Mouse (Mus musculus): ENCODE results near the gene Smyd1.

Gene Smyd1

DNA sequence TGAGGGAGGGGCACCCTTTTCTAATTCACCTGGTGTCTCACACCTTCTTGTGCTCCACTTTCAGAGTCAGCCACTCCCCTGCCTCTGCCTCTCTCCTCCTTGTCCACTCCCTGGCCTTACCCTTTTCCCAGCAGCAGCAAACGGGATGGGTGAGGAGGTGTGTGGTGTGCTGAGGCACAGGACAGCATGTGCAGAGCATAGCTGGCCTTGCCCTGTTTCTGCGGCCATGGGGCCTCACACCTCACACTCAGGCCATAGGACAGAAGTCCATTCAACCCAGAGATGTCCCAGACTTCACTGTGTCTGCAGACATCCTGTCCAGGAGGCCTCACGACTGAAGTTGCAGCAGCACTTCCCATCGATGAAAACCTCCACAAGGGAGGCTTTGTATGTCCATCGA is 118.4 kb downstream of the Smyd1 start:
- DNase-seq (ENCODE audit: low spot score), result no peak

- no peak for DNase-seq (ENCODE audit: low spot score)
Measured at GRCm38 (mm10) chr6:71201925-71202324, 120.1 kb downstream of the Smyd1 start.

DNA sequence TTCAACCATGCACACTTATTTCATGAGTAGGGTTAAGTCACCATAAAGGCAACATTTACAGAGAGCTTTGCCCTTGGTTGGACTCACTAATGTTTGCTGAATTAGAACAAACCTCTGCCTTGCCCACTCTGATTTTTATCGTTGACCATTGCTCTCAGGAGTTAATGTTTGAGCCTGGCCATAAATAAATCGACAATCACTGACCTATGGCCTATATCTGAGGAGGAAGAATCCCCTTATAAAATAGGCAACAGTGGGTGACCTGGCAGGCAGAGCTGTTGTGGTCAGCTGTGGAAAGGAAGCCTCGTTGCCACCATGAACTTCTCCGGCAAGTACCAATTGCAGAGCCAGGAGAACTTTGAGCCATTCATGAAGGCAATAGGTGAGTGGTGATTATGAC is 122.4 kb downstream of the Smyd1 start, which contains the start of gene Fabp1:
Fabp1 (plus strand) TSS at position 216 of the 400 bp plus-strand sequence.
- no peak for DNase-seq (ENCODE audit: low spot score)

DNA sequence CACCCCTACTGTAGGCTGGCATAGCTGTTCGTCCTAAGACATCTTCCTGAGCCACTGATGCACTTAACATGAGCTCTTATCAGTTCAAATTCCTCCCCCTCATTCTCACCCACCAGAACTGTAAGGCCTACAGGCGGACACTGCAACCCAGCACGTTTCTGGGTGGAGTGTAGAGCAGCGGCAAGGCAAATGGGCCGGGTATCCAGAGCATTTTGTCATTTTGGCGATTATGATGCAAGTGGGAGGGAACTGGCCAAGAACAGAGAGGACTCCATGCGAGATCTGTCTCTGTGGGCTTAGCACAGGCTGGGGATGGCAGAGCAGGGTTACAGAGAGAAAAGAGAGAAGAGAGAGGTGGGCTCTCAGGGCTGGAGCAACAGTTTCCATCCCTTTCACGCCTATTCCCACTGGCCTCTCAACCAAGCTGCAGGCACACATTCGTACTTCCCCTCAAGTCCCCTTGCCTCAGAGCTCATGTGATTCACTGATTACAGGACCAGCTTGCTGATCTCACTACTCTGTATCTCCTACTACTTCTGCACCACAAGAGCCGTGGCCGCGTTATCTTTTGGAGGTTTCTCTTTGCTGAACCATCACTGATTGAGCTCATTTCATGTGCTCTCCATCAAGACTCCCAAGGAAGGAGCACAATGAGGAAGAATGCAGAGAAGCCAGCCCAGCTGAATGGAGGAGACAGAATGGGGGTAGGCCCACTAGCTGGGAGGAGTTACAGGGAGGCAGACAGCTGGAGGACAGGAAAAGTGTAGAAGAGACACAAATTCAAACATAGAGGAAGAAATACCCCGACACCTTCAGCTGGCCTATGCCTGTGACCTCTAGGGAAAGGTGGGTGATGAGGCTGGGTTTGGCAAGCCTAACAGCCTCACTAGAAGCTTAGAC is 124.1 kb downstream of the Smyd1 start:
- no peak for DNase-seq (ENCODE audit: low spot score)

GRCm38 (mm10) chr6:71196107-71196506 is 125.9 kb downstream of the Smyd1 start:
- DNase-seq (ENCODE audit: low spot score), result no peak

- DNase-seq (ENCODE audit: low spot score), result no peak
Measured at GRCm38 (mm10) chr6:71193151-71193740, 128.8 kb downstream of the Smyd1 start.

GRCm38 (mm10) chr6:71190501-71190900 is 131.5 kb downstream of the Smyd1 start:
- DNase-seq (ENCODE audit: low spot score), result no peak

DNA sequence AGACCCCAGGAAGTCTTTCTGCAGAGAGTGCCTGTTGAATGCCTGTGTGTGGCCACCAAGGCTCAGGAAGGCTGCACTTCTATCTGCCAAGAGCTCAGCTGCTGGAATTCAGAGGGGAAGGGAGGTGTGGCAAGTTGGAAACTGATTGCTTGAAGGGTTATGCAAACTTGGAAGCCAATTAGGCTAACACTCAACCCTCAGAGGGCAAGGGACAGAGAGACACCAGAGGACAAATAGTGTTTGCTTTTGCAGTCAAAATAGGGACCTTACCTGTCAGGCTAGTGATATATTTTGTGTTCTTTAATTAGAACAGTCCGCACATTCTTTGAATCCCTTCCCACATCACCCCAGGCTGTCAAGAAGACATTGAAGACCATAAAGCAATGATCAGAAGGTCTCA is 132.5 kb downstream of the Smyd1 start:
- no peak for DNase-seq (ENCODE audit: low spot score)

GRCm38 (mm10) chr6:71184941-71185604 is 137.0 kb downstream of the Smyd1 start:
- DNase-seq (ENCODE audit: low spot score), result no peak

- no peak for DNase-seq (ENCODE audit: low spot score)
Measured at GRCm38 (mm10) chr6:71180596-71180995, 141.4 kb downstream of the Smyd1 start.

DNA sequence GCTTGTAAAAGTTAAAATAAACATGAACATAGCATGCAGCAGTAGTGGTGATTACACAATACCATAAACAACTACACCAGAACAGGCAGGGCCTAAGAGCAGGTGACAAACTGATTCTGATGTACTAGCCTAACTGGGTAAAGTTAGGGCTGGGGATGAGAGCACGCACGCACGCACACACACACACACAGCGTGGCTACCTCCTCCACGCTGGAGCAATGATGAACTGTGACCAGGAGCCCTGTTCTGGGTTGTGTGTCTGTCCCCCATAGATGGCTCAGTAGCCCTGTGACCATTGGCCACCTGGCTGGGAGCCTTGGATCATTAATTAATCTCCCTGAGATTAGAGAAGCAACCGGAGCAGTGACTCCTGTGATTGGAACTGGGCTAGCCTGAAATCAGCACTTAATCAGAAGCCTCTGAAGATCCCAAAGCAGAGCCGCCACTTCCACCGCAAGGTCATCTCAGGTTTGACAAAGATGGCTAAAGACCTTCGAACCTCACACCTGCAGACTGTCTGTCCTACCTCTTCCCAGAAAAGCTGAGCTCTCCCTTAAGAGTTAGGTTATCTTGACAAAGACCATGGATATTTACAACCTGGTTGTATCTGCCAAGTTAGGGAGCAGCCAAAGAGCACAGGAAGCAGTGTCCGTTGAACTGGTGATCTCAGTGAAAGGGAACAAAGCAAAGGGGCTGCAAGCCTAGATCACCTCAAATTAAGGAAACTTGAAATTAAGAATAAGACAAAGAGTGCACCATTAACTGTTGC is 149.0 kb downstream of the Smyd1 start:
- no peak for DNase-seq (ENCODE audit: low spot score)

DNA sequence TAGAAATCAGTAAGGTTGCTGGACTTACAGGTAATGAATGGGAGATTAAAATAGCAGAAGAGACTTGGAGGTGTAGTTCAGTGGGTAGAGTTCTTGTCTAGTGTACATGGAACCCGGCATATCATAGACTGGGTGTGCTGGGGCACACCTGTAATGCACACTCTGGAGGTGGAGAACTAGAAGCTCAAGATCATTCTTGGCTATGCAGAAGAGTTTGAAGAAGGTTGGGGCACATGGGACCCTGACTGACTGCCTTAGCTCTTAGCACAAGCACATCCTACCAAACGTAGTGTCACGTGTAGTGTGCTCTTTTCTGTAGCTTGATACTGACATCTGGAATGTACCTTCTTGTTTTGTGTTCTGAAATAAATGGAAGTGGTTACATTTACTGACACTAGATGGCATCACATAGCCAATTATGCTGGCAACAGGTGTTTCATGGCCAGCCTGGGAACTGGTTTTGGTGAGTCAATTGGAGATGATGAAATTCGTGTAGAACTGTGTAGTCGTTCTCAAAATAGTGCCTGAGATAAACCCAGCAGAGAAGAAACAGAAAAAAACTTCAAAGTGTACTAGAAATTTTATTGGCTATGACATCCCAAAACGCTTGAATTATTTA is 155.4 kb downstream of the Smyd1 start:
- DNase-seq (ENCODE audit: low spot score), result peak; percentile 40

- DNase-seq (ENCODE audit: low spot score), result no peak
Measured at GRCm38 (mm10) chr6:71164394-71164793, 157.6 kb downstream of the Smyd1 start.
